Mouse (Mus musculus): ENCODE data around the gene Dtymk.
"Not testable (repeated sequence)": the region's sequence is repeated elsewhere in the genome, so short reads cannot be mapped to it uniquely, and the experiment has no call there.

Dtymk gene

GRCm38 (mm10) chr1:93804818-93805217, 3.1 kb upstream of the Dtymk start:
- DNase-seq (ENCODE audit: low spot score): no peak

- peak; percentile 98 for DNase-seq (ENCODE audit: low spot score)
Observed at GRCm38 (mm10) chr1:93803556-93804507, 2.1 kb upstream of the Dtymk start, which contains the start of gene Ing5. Gene Ing5 (plus strand): TSS chr1:93803965.

GRCm38 (mm10) chr1:93802771-93803170, 1.0 kb upstream of the Dtymk start:
- no peak for DNase-seq (ENCODE audit: low spot score)

- DNase-seq (ENCODE audit: low spot score): no peak
Observed at GRCm38 (mm10) chr1:93800670-93801503, 847 bp downstream of the Dtymk start.

- DNase-seq (ENCODE audit: low spot score): no peak
Observed at GRCm38 (mm10) chr1:93795886-93796285, 5.8 kb downstream of the Dtymk start.

GRCm38 (mm10) chr1:93794526-93794925, 7.2 kb downstream of the Dtymk start:
- DNase-seq (ENCODE audit: low spot score): no peak

GRCm38 (mm10) chr1:93786912-93787311, 14.8 kb downstream of the Dtymk start:
- DNase-seq (ENCODE audit: low spot score): no peak

GRCm38 (mm10) chr1:93776686-93777085, 25.0 kb downstream of the Dtymk start:
- no peak for DNase-seq (ENCODE audit: low spot score)

- DNase-seq (ENCODE audit: low spot score): no peak
Observed at GRCm38 (mm10) chr1:93769901-93770300, 31.8 kb downstream of the Dtymk start.

GRCm38 (mm10) chr1:93767600-93767999, 34.1 kb downstream of the Dtymk start:
- DNase-seq (ENCODE audit: low spot score): no peak

GRCm38 (mm10) chr1:93764871-93765591, 36.7 kb downstream of the Dtymk start:
- no peak for DNase-seq (ENCODE audit: low spot score)

- DNase-seq (ENCODE audit: low spot score): not testable (repeated sequence)
Observed at GRCm38 (mm10) chr1:93763531-93763930, 38.2 kb downstream of the Dtymk start.

- no peak for DNase-seq (ENCODE audit: low spot score)
Observed at GRCm38 (mm10) chr1:93760076-93760475, 41.7 kb downstream of the Dtymk start.

- DNase-seq (ENCODE audit: low spot score): no peak
Observed at GRCm38 (mm10) chr1:93756154-93756553, 45.6 kb downstream of the Dtymk start.

- no peak for DNase-seq (ENCODE audit: low spot score)
Observed at GRCm38 (mm10) chr1:93755618-93756017, 46.1 kb downstream of the Dtymk start.

- DNase-seq (ENCODE audit: low spot score): no peak
Observed at GRCm38 (mm10) chr1:93755291-93755610, 46.5 kb downstream of the Dtymk start.

GRCm38 (mm10) chr1:93754573-93755290, 47.0 kb downstream of the Dtymk start, which contains the start of gene Thap4:
Gene Thap4 (minus strand): TSS chr1:93754864.
- peak; percentile 90 for DNase-seq (ENCODE audit: low spot score)

- peak; percentile 62 for DNase-seq (ENCODE audit: low spot score)
Observed at GRCm38 (mm10) chr1:93753911-93754572, 47.7 kb downstream of the Dtymk start.

GRCm38 (mm10) chr1:93751290-93751689, 50.4 kb downstream of the Dtymk start, which contains the start of gene Atg4b:
Gene Atg4b (plus strand): TSS chr1:93751500.
- no peak for DNase-seq (ENCODE audit: low spot score)

- no peak for DNase-seq (ENCODE audit: low spot score)
Observed at GRCm38 (mm10) chr1:93748539-93748938, 53.2 kb downstream of the Dtymk start.

GRCm38 (mm10) chr1:93746179-93746578, 55.6 kb downstream of the Dtymk start:
- no peak for DNase-seq (ENCODE audit: low spot score)

Measured in testis, postnatal 14 days (tissue).